Mouse (Mus musculus) forebrain, postnatal 0 days (tissue): ENCODE measurements around the gene Ccdc38. TPM values are rescaled to one million over a fixed set of nuclear protein-coding genes. Genes with fewer than 3 reads are reported as not detected.

Experiments
- ATAC-seq: fragments of 200-750 bp; cut with Nextera tagmentation; 2 replicates; pipeline ENCODE4 v1.8.0; 2017; ENCODE audit warnings: mild to moderate bottlenecking, moderate library complexity
- DNase-seq: peaks from one replicate; pipeline ENCODE4 v3.0.0-alpha.2; 2015
- H3K27ac ChIP-seq: fragments of 300-500 bp; sonication (generic); 2 replicates; pipeline ENCODE4 v1.5.1; 2014; ENCODE audit warnings: low read depth, mild to moderate bottlenecking, antibody characterized with exemption, low read length, moderate library complexity, mixed read lengths
- H3K27me3 ChIP-seq: fragments of 300-500 bp; sonication (generic); 2 replicates; pipeline ENCODE4 v1.6.1; 2014; ENCODE audit warnings: mild to moderate bottlenecking, low read length, mixed read lengths; ENCODE audit not compliant: insufficient read depth
- H3K36me3 ChIP-seq: fragments of 300-500 bp; sonication (generic); 2 replicates; pipeline ENCODE4 v1.6.1; 2014; ENCODE audit warnings: mild to moderate bottlenecking, moderate library complexity; ENCODE audit not compliant: insufficient read depth
- H3K4me1 ChIP-seq: fragments of 300-500 bp; sonication (generic); 2 replicates; pipeline ENCODE4 v1.6.1; 2014; ENCODE audit warnings: antibody characterized with exemption; ENCODE audit not compliant: insufficient read depth
- H3K4me2 ChIP-seq: fragments of 300-500 bp; sonication (generic); 2 replicates; pipeline ENCODE4 v1.6.1; 2014; ENCODE audit warnings: low read depth, mild to moderate bottlenecking, moderate library complexity
- H3K4me3 ChIP-seq: fragments of 300-500 bp; sonication (generic); 2 replicates; pipeline ENCODE4 v1.5.1; 2014; ENCODE audit warnings: low read depth, low read length, mixed read lengths
- H3K9ac ChIP-seq: fragments of 300-500 bp; sonication (generic); 2 replicates; pipeline ENCODE4 v1.6.1; 2014; ENCODE audit warnings: mild to moderate bottlenecking
- H3K9me3 ChIP-seq: fragments of 300-500 bp; sonication (generic); 2 replicates; pipeline ENCODE4 v1.6.1; 2016; ENCODE audit warnings: low read length
- CTCF ChIP-seq: sonication (generic); IDR thresholded peaks from 2 replicates; pipeline ENCODE4 v1.5.1; 2016; ENCODE audit warnings: antibody characterized with exemption, control low read depth, low read depth
- WGBS: fragments of 180-500 bp; shearing (Covaris S2); extraction: QIAGEN DNeasy Blood & Tissue Kit; methylation state at CpG from one replicate; pipeline ENCODE4 v1.1.7; 2014; 5-methylcytosine and 5-hydroxymethylcytosine counted together
- polyA plus RNA-seq: library from polyadenylated mRNA; unstranded; fragments of >200 nt; fragmentation: Nextera tagmentation; extraction: Ambion mirVana; gene quantifications from 2 replicates; pipeline ENCODE4 v1.2.1, GENCODE M21; 2015
- total RNA-seq: library from RNA; depleted of rRNA; stranded (reverse); fragments of >200 nt; gene quantifications from 2 replicates; pipeline ENCODE4 v1.2.3, GENCODE M21; 2014

The Ccdc38 gene
- total and polyA plus RNA-seq, 2 experiments from 2014 or later = 0.41 TPM; not detected in 1

GRCm38 (mm10) chr10:93517754-93518153 lies 22.7 kb upstream of the Ccdc38 start:
- Histone ChIP-seq H3K4me1 (no peaks in the 10 kb centered on the region), H3K9me3 (no peaks in the 10 kb centered on the region), H3K4me3 (no peak overlapping the region), H3K27ac (no peak overlapping the region), H3K9ac (no peak overlapping the region), H3K4me2 (no peak overlapping the region), H3K36me3 (no peaks in the 10 kb centered on the region), H3K27me3 (no peaks in the 10 kb centered on the region)
- 69% methylated on average over 4 of the region's 4 CpGs for WGBS
- TF ChIP-seq CTCF = no peak
- no peak for ATAC-seq
- DNase-seq = no peak

- H3K36me3 ChIP-seq = no peaks in the 10 kb centered on the region
- DNase-seq (no peak), ATAC-seq (no peak)
- TF ChIP-seq CTCF = no peak
- WGBS = 88% methylated on average over 4 of the region's 4 CpGs
- H3K4me2 ChIP-seq = no peak overlapping the region
- no peak overlapping the region for H3K27ac ChIP-seq
- no peak overlapping the region for H3K9ac ChIP-seq
- no peaks in the 10 kb centered on the region for H3K4me1 ChIP-seq
- H3K9me3 ChIP-seq = no peaks in the 10 kb centered on the region
- H3K4me3 ChIP-seq = no peak overlapping the region
- no peaks in the 10 kb centered on the region for H3K27me3 ChIP-seq
These were observed 22.2 kb upstream of the Ccdc38 start for GRCm38 (mm10) chr10:93518186-93518585.

DNA sequence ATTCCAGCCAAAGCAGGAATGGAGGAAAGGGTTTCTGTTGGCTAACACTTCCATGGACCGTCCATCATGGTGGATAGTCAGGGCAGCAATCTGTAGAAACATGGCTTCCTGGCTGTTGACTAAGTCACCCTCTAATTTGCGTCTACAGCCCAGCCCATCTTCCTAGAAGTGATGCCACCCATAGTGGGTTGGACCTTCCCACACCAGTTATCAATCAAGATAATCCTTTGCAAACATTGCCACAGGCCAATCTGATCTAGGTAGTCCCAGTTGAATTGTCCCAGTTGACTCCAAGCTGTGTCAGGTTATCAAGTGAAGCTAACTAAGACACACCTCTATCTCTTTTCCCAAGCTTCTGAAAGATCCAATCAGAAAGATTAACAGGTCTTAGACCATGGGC lies 21.8 kb upstream of the Ccdc38 start:
- H3K9ac ChIP-seq = no peak overlapping the region
- WGBS = 97% methylated on average over 2 of the region's 2 CpGs
- H3K9me3 ChIP-seq = no peaks in the 10 kb centered on the region
- no peaks in the 10 kb centered on the region for H3K27me3 ChIP-seq
- H3K4me1 ChIP-seq = no peaks in the 10 kb centered on the region
- no peak overlapping the region for H3K4me2 ChIP-seq
- no peaks in the 10 kb centered on the region for H3K36me3 ChIP-seq
- H3K27ac ChIP-seq = no peak overlapping the region
- ATAC-seq (no peak), DNase-seq (no peak)
- TF ChIP-seq CTCF = no peak
- H3K4me3 ChIP-seq = no peak overlapping the region

GRCm38 (mm10) chr10:93519159-93519558 lies 21.3 kb upstream of the Ccdc38 start:
- WGBS = 93% methylated on average over 8 of the region's 8 CpGs

GRCm38 (mm10) chr10:93519756-93520155 lies 20.7 kb upstream of the Ccdc38 start:
- no peak overlapping the region for H3K27ac ChIP-seq
- H3K4me1 ChIP-seq = no peaks in the 10 kb centered on the region
- no peak overlapping the region for H3K4me2 ChIP-seq
- no peaks in the 10 kb centered on the region for H3K9me3 ChIP-seq
- H3K27me3 ChIP-seq = no peaks in the 10 kb centered on the region
- no peak for ATAC-seq
- TF ChIP-seq CTCF = no peak
- WGBS = 92% methylated on average over 5 of the region's 5 CpGs
- no peak for DNase-seq
- no peak overlapping the region for H3K9ac ChIP-seq
- no peak overlapping the region for H3K4me3 ChIP-seq
- no peaks in the 10 kb centered on the region for H3K36me3 ChIP-seq

More at GRCm38 (mm10) chr10:93519159-93519558, 21.3 kb upstream of the Ccdc38 start:
- Histone ChIP-seq H3K4me2 (no peak overlapping the region), H3K27ac (no peak overlapping the region), H3K27me3 (no peaks in the 10 kb centered on the region), H3K36me3 (no peaks in the 10 kb centered on the region), H3K4me1 (no peaks in the 10 kb centered on the region), H3K9ac (no peak overlapping the region), H3K4me3 (no peak overlapping the region), H3K9me3 (no peaks in the 10 kb centered on the region)
- DNase-seq (no peak), ATAC-seq (no peak)
- TF ChIP-seq CTCF = no peak

DNA sequence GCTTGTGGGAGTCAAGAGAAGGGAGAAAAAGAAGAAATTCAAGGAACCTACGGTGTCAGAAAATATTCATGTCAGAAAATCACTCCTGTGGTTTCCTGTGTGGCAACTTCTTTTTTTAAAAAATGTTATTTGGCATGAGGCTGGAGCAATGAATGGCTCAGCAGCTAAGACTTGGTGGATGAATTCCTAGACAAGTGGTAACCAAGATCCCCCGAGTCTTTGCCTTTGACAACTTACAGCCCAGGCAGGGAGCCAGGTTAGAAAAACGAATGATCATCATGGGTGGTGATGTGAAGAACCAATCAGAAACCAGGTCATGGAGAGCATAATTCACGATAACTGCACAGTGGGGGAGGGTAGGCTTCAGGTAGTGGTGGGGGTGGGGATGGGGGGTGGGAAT lies 19.4 kb upstream of the Ccdc38 start:
- H3K9ac ChIP-seq = no peak overlapping the region
- H3K9me3 ChIP-seq = no peaks in the 10 kb centered on the region
- WGBS = 71% methylated on average over 4 of the region's 4 CpGs
- H3K27ac ChIP-seq = no peak overlapping the region
- no peak for ATAC-seq
- no peaks in the 10 kb centered on the region for H3K4me1 ChIP-seq
- no peaks in the 10 kb centered on the region for H3K36me3 ChIP-seq
- DNase-seq = no peak
- no peak overlapping the region for H3K4me3 ChIP-seq
- H3K27me3 ChIP-seq = no peaks in the 10 kb centered on the region
- no peak for TF ChIP-seq CTCF
- no peak overlapping the region for H3K4me2 ChIP-seq

DNA sequence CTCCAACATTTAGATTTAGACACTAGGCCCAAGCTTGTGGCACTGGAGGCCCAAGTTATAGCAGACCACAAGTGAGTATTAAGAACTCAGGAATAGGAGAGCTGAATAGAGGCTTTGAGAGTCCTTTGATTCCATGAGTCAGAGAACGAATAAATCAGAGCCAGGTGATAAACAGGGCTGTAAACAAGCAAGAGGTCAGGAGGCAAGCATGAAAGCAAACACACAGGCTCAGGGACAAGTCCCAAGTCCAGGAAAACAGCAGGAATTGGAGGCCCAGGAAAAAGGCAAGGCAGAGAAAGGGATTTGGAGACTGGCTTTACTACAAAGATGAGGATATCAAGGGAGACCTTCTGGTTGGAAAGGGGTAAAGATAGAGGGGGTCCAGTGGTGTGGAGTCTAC lies 15.1 kb upstream of the Ccdc38 start:
- Histone ChIP-seq H3K9ac (no peak overlapping the region), H3K4me2 (no peak overlapping the region), H3K36me3 (no peaks in the 10 kb centered on the region), H3K4me1 (no peaks in the 10 kb centered on the region), H3K9me3 (no peaks in the 10 kb centered on the region), H3K4me3 (no peak overlapping the region), H3K27ac (no peak overlapping the region), H3K27me3 (no peaks in the 10 kb centered on the region)
- DNase-seq (no peak), ATAC-seq (no peak)
- WGBS = 83% methylated on average over 1 of the region's 1 CpGs
- no peak for TF ChIP-seq CTCF

GRCm38 (mm10) chr10:93538287-93538686 lies 2.1 kb upstream of the Ccdc38 start:
- ATAC-seq (no peak), DNase-seq (no peak)
- Histone ChIP-seq H3K4me2 (no peak overlapping the region), H3K27me3 (peaks cover 5% of the 10 kb centered on the region), H3K36me3 (no peaks in the 10 kb centered on the region), H3K27ac (no peak overlapping the region), H3K4me3 (no peak overlapping the region), H3K9ac (no peak overlapping the region), H3K9me3 (no peaks in the 10 kb centered on the region), H3K4me1 (0 out of 2 replicates have a peak, but pooled peaks cover 9% of the 10 kb centered on the region)
- 91% methylated on average over 2 of the region's 2 CpGs for WGBS
- no peak for TF ChIP-seq CTCF
